Mouse (Mus musculus) gastrocnemius, postnatal 14 days (tissue): ENCODE results near the gene Rsph9. TPM values are rescaled to one million over a fixed set of nuclear protein-coding genes. Genes with fewer than 3 reads are reported as not detected.
A peak's percentile ranks its signal among the peaks of the same experiment; 100 is the strongest.

Source experiments
- DNase-seq: peaks from one replicate; pipeline ENCODE4 v3.0.0; 2021; ENCODE audit warnings: mixed read lengths
- intact Hi-C: fragments of 180-260 bp; cut with DNase I; formaldehyde crosslinking; loops from one replicate; pipeline ENCODE4 v1.15.1; 2025; ENCODE audit warnings: low total_unique reads
- total RNA-seq, 2 experiments: library from RNA; stranded (reverse); gene quantifications; 2 replicates each; pipeline ENCODE4 v1.2.3; 2021

The Rsph9 gene
- total RNA-seq, 2 experiments from 2014 or later, result 0.43 to 0.66 TPM

DNA sequence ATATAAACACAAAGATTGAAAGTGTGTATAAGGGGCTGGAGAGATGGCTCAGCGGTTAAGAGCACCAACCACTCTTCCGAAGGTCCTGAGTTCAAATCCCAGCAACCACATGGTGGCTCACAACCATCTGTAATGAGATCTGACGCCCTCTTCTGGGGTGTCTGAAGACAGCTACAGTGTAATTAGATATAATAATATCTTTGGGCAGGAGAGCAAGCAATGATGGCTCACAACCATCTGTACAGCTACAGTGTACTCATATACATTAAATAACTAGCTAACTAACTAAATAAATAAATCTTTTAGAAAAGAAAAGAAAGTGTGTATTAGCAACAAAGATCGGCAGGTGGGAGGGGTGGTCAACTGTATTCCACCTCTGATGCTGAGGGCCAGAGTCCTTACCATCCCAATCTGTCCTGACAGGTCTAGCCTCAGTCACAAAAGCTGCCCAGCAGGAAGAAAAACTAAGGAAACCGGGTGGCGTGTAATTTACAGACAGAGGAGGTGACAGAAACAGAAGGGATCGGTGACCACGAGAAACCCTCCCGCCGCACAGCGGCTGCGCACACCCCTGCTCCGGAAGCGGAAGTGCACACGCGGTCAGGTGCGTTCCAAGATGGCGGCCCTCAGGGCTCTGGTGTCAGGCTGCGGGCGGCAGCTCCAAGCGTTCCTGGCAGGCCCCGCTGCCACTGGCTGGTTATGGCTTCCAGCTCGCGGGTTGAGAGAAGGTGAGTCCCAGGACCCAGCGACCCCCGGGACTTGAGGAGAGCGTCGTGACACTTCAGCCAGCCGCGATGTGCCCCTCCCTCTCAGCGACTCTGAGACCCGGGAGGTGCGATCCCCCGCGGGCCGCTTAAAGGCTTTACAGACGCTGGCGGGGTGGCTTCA is 33.4 kb downstream of the Rsph9 start, which contains the start of gene Mrps18a:
Gene Mrps18a, plus strand, starts transcription at position 585 of the 888 bp plus-strand sequence.
- peak; percentile 87 for DNase-seq
- intact Hi-C loops, result no loop called here

- intact Hi-C loops, result no loop called here
- DNase-seq, result no peak
Observed at GRCm38 (mm10) chr17:46108286-46108685, 35.7 kb downstream of the Rsph9 start.

DNA sequence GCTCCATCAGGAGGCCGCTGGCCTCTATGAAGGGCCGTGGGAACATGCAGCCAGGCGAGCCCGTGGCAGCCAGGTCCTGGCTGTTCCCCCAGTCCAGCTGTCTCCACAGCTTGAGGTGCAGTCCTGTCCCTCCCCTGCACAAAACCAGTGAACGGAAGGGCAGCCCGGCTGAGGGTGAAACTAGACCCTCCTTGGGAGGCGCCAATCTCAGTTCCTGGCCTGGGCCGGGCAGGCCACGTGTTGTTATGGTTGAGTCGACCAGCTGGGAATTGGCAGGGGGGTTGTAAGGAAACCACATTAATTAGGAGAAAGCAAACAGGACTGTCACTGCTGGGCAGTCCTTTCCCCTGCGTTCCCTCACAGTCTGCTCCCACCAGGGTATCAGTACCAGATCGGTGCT is 39.5 kb downstream of the Rsph9 start:
- intact Hi-C loops, result no loop called here
- DNase-seq, result peak; percentile 85

GRCm38 (mm10) chr17:46102608-46103159 is 41.3 kb downstream of the Rsph9 start:
- no peak for DNase-seq
- intact Hi-C loops, result no loop called here

- DNase-seq, result no peak
- intact Hi-C loops, result no loop called here
Observed at GRCm38 (mm10) chr17:46101906-46102305, 42.1 kb downstream of the Rsph9 start.

- DNase-seq, result no peak
- intact Hi-C loops, result no loop called here
Observed at GRCm38 (mm10) chr17:46098525-46098924, 45.5 kb downstream of the Rsph9 start.

DNA sequence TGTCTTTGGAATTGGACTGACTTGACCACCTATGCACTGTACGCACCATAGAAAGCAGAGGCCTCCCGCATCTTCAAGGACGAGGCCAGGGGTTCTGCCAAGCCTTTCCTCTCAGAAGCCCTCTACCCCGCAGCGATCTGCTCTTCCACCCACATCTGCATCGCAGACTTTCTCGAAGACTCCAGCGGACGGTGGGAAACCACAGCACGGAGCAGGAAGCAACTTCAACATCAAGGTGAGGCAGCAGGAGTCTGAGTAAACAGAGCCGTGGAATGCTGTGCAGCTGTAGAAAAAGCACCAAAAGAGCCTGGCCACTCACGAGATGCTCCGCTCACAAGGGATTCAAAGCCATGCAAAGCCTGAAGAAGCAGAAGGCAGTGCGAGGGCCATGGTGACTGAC is 52.1 kb downstream of the Rsph9 start:
- DNase-seq, result no peak

GRCm38 (mm10) chr17:46091351-46091750 is 52.7 kb downstream of the Rsph9 start:
- intact Hi-C loops, result no loop called here
- no peak for DNase-seq

More for the DNA sequence above, 52.1 kb downstream of the Rsph9 start:
- intact Hi-C loops, result no loop called here

- peak; percentile 47 for DNase-seq
- intact Hi-C loops, result no loop called here
Observed at GRCm38 (mm10) chr17:46086341-46086870, 57.6 kb downstream of the Rsph9 start.

- intact Hi-C loops, result no loop called here
- peak; percentile 89 for DNase-seq
Observed at GRCm38 (mm10) chr17:46084091-46084501, 59.9 kb downstream of the Rsph9 start.

GRCm38 (mm10) chr17:46083381-46083780 is 60.6 kb downstream of the Rsph9 start:
- DNase-seq, result no peak
- intact Hi-C loops, result no loop called here

- intact Hi-C loops, result no loop called here
- DNase-seq, result peak; percentile 82
Observed at GRCm38 (mm10) chr17:46081657-46082056, 62.4 kb downstream of the Rsph9 start.

- no peak for DNase-seq
- intact Hi-C loops, result no loop called here
Observed at GRCm38 (mm10) chr17:46081042-46081441, 63.0 kb downstream of the Rsph9 start.

DNA sequence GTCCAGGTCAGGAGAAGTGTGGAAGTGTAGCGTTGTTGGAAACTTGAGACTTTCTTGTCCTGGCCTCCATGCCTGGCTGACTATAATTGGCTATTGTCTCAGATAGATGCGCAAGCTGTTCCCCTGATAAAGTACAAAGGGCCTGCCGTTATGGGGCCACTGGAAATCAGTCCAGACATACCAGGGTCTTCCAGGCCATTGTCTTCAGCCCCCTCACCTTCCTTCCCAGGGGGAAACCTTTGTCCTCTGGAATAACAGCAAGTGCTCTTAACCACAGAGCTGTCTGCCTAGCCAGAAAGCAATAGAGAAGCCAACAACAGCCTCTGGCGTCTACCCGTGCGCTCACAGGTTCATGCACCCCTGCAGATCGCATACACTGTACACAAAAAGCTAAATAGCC is 63.6 kb downstream of the Rsph9 start:
- intact Hi-C loops, result no loop called here

DNA sequence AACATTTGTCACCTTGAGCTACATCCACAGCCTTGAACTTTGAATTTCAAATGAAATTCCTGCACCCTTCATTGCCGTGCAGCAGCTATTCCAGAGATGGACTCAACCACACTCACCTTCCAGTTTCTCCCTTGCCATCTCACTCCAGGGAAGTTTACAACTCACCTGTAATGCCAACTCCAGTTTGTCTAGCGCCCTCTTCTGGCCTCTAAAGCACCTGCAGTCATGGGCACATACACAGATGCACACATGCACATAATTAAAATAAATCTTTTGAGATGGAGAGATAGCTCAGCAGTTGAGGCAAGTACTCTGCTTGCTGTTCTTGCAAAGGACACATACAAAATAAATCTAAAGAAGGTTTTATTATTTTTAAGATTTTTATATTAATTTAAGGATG is 65.0 kb downstream of the Rsph9 start:
- no peak for DNase-seq
- intact Hi-C loops, result loop anchor here (5.0 kb wide), 1 partner anchor 37 kb away; no protein-coding TSS in a partner anchor

More for the DNA sequence above, 63.6 kb downstream of the Rsph9 start:
- no peak for DNase-seq

GRCm38 (mm10) chr17:46077921-46078534 is 66.0 kb downstream of the Rsph9 start:
- DNase-seq, result no peak
- intact Hi-C loops, result loop anchor here (5.0 kb wide), 1 partner anchor 36 kb away; no protein-coding TSS in a partner anchor

- intact Hi-C loops, result loop anchor here (5.0 kb wide), 1 partner anchor 34 kb away; no protein-coding TSS in a partner anchor
- DNase-seq, result no peak
Observed at GRCm38 (mm10) chr17:46076260-46076551, 67.8 kb downstream of the Rsph9 start.

DNA sequence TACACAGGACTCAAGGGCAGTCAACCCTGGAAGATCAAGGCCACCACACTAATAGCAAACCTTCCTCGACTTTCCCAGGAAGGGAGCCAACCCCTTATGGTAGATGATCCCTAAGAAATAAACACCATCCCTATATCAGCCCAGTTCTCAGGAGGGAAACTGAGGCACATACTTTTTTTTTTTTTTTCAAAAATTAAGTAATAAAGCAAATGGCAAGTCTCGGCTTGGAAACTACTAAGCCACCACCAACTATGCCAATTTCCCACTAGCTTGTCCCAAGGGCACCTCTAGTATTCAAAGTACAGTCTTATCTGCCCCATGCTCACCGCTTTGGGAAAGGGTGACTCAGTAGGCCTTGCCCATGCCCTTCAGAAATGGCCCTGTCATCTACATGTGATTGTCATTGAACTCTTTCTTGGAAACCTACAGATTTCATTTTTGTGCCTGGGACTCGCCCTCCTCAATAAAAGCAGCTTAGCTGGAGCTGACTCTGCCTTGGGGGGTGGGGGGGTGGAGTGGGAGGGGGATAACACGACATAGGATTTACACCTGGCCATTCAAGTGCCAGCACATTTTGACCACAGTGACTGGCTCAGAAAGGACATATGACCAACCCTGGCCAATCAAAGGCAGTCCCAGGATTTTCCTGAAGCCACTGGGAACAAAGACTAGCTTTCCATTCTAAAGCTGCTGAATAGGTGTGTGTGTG is 68.3 kb downstream of the Rsph9 start:
- no peak for DNase-seq
- intact Hi-C loops, result loop anchor here (5.0 kb wide), 1 partner anchor 33 kb away; no protein-coding TSS in a partner anchor

- intact Hi-C loops, result loop anchor here (5.0 kb wide), 1 partner anchor 33 kb away; no protein-coding TSS in a partner anchor
- no peak for DNase-seq
Observed at GRCm38 (mm10) chr17:46075116-46075485, 68.9 kb downstream of the Rsph9 start.
